Mouse (Mus musculus) ES-Bruce4 (cell line): ENCODE measurements at regions not wholly inside any gene's neighbourhood (a gene's known extent, or its start where the extent isn't known, plus 50 kb on each side); places are given as distances from the start of the nearest gene placed in this dataset.

Source experiments
- CTCF ChIP-seq: IDR thresholded peaks from one replicate; pipeline ENCODE4 v1.8.1; 2011; ENCODE audit warnings: low read depth, low read length
- EP300 ChIP-seq: IDR thresholded peaks from 2 replicates; pipeline ENCODE4 v1.6.1; 2011; ENCODE audit warnings: low read depth, low read length; ENCODE audit not compliant: insufficient read depth

GRCm38 (mm10) chr1:71731011-71731410 lies 78.0 kb upstream of the Fn1 start:
- TF ChIP-seq CTCF (no peak), EP300 (no peak)
